Mouse (Mus musculus) small intestine, adult 2 months (tissue): ENCODE results near the gene Mamdc2.

Experiments used
- CTCF ChIP-seq: fragments of 200-500 bp; IDR thresholded peaks from 2 replicates; pipeline ENCODE4 v1.5.1; 2012; ENCODE audit warnings: low read depth, mild to moderate bottlenecking, control low read depth, inconsistent platforms, low read length, moderate library complexity, mixed read lengths; ENCODE audit not compliant: insufficient replicate concordance, insufficient read length; ENCODE audit errors: extremely low read depth
- POLR2A ChIP-seq: fragments of 200-500 bp; IDR thresholded peaks from 2 replicates; pipeline ENCODE4 v1.6.1; 2012; ENCODE audit warnings: low read depth, mild to moderate bottlenecking, control low read depth, inconsistent platforms, low read length, moderate library complexity

GRCm38 (mm10) chr19:23332883-23333282, 115.4 kb downstream of the Mamdc2 start:
- TF ChIP-seq CTCF (no peak), POLR2A (no peak)
